Mouse (Mus musculus) C2C12 (cell line): ENCODE data around the gene Lmod3.

Experiments
- CTCF ChIP-seq: IDR thresholded peaks from one replicate; pipeline ENCODE4 v1.5.1; 2011; ENCODE audit not compliant: control insufficient read depth, insufficient read depth, insufficient read length
- MAX ChIP-seq: IDR thresholded peaks from one replicate; pipeline ENCODE4 v1.6.1; 2011; ENCODE audit warnings: mild to moderate bottlenecking, control low read depth
- USF1 ChIP-seq: IDR thresholded peaks from one replicate; pipeline ENCODE4 v1.6.1; 2011; ENCODE audit warnings: low read depth, mild to moderate bottlenecking, control low read depth, moderate library complexity

DNA sequence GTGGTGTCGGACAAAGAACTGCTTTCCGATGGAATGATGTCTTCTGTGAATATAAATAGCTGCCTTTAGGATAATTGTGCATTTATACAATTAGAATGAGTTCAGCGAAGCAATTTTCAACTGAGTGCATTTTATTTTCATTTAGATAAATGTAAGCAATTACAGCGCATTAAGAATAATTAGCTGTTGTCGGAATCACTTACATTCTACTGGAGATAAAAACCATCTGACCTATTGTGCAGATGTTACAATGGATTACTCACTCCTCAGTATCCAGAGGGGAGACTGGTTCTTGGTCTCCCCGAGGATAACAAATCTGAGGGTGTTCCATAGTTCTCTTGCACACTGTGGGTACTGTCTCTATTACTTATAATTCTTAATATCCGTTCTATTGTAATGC lies 49.7 kb upstream of the Lmod3 start:
- no peak for TF ChIP-seq CTCF
- TF ChIP-seq MAX: no peak
- no peak for TF ChIP-seq USF1
